Mouse (Mus musculus) c-Kit-positive CD71-positive TER-119-negative erythroid progenitor cells, embryonic 14.5 days (primary cell): ENCODE data around the gene Fndc3b.

ENCODE experiments used
- DNase-seq: peaks from one replicate; pipeline ENCODE4 v3.0.0-alpha.2; 2013; ENCODE audit warnings: low read depth

Fndc3b gene

DNA sequence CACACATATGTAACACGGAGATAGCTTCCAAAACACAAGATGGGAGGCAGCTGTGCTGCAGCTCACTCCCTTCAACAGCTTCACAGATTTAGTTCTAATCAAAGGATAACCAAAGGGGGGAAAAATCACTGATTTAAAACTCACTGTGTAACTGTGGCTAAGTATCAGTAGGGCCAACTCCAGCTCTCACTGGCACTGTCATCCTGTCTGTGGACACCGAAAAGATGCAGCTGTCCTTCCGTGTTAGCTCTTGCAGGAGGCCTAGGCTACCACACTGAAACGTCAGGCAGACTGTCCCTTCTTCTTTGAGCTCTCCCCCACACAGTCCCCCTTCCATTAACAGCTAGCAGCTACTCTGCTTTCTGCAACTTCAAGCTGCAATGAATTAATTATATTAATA is 89.9 kb downstream of the Fndc3b start:
- no peak for DNase-seq

DNA sequence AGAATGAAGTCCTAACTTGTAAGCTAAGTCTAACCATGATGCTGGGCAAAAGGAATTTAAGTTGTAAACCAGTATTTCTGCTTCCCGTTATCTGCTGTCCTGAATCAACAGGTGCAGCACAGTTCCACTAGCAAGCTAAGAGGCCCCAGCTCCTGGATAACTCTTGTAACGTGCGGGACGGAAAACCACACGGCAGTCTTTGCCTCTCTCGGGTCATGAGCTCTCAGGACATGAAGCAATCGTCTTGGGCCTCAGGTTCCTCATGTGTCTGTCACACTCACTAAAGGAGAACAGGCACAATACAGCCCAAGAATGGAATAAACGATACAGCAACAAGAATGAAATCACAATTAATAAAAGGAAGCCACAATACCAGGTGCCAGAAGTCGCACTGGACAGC is 93.4 kb downstream of the Fndc3b start:
- DNase-seq: no peak

DNA sequence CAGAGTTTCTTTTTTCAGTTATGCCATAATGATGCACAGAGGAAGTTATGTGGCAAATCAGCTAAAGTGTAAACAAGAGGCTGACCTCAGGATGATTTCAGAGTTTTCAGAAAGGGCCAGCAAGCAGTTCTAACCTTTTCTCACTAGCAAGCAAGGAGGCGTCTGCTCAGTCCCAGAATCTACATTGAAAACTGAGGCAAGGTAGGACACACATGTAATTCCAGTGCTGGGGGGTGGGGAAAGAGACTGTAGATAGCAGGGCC is 93.9 kb downstream of the Fndc3b start:
- DNase-seq: no peak

DNA sequence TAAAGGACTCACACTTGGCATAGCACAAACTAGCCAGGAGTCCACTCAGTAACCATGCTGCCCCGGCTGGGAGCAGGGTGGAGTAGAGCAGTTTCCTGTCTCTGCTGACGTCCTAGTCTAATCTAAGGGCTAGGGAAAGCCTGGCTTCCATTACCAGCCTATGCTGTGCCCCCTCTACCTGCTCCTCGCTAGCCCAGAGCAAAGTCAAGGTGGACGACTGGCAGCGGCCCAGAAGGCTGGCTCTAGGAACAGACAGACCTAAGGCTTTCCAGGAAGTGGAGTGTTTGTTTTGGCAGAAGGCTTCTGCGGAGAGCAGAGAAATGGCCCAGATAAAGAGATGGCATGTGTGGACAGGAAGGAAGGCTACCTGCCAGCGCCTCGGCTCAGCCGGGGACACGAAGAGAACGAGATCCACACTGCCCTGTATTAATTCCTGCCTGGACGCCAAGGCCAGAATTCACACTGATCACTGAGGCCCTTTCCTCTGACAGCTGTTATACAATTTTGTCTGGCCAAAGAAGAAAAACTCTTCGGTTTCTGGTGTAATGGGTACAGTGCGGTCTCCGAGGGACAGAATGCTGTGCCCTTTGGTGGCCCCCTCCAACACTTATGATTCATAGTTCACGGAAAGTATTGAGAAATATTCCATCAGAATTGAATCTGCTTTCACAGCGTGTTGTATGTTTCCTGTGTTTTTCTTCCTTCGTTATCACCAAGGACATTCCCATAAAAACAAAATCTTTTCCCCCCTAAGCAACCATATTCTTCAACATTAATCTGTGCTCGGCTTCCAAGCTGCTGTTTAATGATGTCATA is 94.5 kb downstream of the Fndc3b start:
- no peak for DNase-seq

DNA sequence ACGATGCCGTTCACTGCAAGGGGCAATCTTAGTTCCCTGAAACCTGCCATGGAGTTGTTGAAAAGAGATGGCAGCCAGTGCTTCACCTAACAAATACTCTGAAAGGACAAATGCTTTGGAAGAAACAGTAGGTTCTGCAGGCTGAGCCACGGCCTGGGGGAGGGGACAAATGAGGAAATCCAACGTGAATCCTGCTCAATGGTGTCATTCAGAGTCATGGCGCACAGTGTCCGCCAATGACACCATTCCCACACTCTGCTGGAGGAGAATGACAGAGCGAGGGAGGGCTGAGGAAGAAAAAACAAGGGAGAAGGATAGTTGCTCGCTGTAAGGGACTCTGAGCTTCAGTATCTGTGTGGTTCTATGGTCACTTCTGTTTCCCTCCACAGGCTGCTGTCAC is 95.6 kb downstream of the Fndc3b start:
- no peak for DNase-seq

DNA sequence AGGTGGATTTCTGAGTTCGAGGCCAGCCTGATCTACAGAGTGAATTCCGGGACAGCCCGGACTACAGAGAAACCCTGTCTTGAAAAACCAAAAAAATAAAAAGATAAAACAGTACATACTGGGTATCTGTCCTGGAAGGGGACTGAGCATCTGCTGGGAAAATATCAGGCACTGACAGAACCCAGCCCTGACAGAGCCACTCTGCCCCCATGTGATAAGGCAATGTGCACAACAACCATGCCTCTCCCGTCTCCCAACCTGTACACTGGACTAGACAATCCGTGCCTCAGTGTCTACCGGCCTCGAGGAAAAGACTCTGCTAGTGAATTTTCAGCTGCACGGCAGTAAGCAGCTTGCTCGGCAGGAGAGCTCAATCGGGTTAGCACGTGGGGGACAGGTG is 97.3 kb downstream of the Fndc3b start:
- no peak for DNase-seq

DNA sequence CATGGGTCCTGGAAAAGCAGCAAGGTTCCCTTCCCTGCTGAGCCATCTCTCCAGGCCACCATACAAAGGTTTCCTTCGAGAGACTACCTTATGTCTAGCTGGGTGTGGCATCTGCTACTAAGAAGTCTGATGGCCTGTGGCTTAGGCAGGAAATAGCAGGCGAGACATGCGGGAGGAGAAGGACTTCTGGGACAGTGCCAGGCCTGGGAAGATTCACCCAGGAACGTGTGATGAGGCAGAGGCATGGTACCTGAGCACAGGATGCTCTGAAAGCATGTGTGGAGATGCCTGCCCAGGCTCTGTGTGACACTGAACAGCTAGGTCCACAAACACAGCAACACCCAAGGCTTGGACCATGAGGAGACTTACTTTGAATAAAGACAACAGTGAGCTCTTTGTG is 98.1 kb downstream of the Fndc3b start:
- no peak for DNase-seq

DNA sequence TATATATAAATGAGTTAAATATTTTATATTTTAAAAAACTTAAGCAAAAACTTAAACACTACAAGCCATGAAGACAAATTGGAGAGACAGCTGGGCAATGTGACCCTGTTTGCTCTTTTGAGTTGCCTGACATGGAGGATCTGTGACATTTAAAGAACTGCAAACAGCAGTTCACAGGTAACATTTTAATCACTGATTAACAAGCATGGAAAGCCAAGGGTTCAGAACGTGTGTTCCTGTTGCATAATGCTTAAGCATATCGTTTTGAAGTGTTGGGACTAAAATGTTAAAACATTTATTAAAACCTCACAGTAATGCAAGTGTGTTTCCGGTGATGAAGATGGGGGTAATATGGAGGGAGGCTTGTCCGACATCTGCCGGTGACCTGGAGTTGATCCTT is 99.1 kb downstream of the Fndc3b start:
- DNase-seq: no peak

DNA sequence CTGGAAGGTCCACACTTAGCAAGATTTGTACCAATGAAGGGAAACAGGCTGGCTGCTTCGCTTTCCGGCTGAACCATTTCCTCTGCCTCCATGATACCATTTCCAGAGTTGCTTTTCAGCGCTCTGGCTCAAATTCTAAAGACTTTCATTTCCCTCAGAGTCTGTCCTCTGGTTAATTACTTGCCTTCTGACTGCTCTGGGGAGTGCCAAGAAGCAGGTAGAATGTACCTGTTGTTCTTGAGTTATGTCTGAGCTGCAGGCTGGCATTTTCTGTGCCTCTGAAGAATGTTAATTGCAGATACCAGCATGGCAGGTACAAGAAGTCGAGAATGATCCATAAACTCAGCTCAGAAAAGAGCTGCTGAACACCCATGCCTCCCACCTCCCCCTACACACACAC is 100.6 kb downstream of the Fndc3b start:
- DNase-seq: no peak

DNA sequence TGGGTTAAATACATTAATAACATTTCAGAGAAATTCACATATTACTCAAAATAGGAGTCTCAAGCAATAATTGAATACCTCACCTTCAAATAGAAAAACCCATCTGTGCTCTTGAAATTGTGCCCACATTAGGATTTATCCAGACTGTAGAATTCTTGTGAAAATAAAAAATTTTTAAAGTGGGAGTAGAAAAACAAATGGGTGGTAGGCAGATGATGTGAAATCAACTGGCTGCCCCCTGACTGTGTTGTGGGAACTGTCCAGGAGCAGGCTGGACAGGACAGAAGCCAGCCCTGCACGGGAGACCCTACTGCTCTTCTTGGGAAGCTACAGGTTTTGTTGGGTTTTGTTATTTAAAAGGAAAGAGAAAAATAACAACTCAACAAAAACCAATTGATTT is 101.0 kb downstream of the Fndc3b start:
- no peak for DNase-seq

DNA sequence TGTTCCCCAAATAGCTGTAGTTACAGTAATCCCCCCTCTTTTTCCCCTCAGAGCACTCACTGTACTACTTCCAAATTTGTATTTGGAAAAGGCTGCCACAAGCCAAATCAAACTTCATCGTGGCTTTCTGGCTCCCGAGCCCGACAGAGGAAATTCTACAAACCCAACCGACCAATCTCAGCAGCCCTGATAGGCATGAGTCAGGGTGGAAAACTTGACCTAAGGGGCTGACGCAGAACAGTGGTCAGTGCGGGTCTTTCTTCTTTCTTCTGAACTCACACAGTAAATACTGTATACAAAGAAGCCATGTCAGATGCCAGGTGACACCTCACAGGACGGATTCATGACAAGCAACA is 103.3 kb downstream of the Fndc3b start:
- no peak for DNase-seq

DNA sequence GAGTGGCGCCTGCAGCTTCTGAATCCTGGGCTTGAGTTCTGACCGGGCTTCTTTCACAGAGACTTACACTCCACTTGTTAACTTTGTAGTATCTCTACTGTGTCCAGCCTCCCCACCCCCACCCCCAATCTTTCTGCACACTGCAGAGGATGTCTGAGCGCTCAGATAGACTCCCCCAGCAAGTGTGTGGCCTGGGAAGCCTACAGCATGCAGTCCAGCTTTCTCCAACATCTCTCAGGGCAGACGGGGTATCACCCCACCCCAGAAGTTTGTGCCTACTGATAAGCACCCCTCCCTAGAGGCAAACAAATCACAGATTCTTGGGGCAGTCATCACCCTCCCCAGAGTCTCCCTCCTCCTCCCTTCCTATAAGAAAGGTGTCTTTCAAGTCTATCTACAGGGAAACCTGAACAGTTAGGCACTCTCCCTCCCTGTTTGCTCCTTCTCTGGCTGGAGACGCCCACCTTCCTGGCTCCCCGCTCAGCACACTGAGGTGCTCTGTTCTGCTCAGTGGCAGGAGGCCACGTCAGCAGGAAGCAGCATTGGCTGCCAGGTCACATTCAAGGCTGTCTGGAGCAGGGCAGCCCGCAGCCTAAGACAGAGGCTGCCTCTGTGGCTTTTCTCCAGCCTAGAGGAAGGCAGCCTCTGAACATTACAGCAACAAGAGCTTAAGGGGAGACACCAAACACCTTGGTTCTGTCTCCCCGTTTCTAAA is 103.9 kb downstream of the Fndc3b start:
- no peak for DNase-seq

DNA sequence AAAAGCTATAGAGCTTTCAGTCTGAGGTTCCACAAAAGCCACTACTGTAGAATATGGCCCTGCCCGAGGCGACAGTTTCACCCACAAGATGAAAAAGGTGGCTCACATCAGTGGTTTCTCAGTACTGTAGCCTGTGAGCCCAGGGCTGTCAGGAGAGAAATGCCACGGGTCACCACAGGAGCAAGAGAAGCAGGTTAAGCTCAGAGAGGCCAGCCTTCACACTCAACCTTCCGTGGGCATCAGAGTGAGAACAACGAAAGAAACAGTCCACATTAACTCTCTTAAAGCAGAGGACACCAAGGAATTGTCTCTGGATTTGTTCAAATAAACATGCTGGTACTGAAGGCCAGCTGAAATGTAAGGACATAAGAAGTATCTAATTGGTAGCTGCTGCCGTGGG is 104.5 kb downstream of the Fndc3b start:
- no peak for DNase-seq

DNA sequence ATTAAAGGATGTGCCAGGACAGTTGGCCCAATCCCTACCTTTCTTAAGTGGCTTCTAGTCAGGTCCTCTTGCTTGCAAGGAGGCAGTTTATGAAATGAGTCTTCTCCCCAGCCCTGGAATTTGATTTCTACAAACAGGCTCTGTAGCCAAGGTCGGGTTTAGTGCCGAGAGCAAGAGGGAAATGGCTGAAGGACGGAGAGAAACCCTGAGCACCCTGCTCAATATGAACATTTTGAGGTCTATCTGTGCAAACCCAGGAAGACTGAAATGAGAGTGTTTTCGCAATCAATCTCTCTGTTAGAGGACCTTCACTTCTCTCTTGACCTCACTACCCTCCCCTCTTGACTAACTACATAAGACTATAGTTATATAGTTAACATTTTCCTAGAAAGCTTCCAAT is 105.5 kb downstream of the Fndc3b start:
- DNase-seq: no peak

DNA sequence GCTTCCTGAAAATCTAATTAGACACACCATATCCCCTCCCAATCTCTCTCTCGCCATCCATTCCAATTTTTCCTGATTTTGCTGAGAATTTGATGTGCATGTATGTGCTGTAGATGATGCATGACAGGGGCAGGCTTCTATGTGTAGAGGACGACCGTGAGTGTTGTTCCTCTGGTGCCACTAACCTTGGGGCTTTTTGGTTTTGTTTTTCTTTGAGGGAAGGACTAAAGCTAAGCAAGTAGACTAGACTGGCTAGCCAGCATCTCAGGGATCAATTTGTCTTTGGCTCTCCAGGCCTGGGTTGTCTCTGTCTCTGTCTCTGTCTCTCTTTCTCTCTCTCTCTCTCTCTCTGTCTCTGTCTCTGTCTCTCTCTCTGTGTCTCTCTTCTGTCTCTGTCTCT is 106.0 kb downstream of the Fndc3b start:
- no peak for DNase-seq

DNA sequence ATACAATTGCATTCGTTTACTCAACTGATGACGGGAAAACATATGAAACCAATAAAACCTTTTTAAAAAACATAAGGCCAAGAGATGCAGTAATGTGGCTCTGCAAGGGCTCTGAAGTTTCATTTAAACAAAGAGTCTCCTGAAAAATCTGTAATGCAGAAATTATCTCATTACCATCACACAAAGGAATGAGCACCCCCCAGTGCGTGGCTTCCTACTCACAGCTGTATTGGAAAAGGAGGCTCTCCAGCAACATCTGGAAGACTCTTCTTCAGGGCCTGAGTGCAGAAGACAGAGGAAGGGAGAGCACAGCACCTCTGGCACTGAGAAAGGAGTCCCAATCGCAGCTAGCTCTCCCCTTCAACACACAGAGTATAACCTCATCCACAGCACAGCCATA is 106.5 kb downstream of the Fndc3b start:
- DNase-seq: no peak

DNA sequence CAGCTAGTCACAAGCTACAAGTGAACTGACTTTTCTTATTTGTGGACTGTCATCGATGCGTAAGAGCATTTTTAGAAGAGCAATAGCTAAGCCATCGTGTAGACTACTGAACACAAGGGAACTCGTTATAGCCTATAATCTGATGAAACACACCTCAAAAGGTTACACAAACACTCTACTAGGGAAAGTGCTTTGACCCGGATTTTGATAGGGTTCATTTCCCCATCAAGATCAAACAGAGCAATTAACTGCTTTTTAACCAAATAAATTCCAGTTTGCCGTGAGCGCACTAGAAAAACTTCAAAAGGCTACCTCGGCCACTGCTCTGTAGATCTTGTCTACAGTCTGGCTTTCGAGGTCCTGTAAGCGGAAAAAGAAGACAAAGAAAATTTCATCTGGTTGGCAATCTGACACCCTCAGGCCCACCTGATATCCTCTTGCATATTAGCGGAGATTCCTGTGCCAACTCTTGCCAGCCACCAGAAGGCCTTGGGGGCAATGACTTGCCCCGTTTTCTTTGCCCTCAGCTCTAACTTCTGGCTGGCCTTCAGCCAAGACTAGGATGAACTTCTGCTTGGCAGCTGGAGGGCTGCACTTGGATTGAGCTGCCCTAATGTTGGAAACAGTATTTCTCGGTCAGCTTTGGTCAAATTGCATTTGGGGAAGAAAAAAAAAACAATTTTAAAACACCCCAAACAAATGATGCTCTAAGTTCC is 107.0 kb downstream of the Fndc3b start:
- no peak for DNase-seq

DNA sequence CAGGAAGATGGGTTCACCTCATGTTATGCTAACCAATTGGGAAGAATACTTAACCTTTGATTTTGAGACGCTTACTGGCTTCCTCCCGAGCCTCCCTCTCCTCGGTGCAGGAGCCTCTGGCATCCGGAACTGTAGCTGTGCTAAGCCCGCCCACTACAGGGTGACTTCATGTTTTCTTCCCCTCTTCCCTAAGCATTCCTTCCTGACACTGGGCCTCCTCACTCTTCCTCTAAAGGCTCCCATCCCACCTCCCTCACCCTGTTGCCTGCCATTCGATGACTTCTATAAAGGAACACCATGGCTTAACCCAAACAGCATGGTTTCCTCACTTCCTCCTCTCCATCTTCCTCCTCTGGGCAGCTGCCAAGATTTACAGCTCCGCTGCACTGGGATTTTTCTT is 110.5 kb downstream of the Fndc3b start:
- DNase-seq: no peak

DNA sequence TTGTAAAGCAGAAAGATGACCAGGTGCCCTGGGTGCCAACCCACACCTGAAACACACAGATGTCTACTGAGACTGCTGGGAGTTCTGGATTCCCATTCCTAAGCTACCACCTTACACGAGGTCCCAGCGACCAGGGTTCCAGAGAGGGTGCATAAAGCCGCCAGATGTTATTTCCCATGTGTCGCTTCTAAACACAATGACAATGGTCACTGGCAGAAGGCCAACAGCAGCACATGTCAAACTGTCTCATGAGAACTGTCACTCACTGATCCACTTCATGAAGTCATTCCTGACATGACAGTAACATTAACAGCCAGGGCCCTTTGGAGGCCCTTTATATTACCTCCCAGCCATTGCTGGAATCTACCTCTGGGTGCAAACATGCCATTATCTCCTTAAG is 110.9 kb downstream of the Fndc3b start:
- DNase-seq: no peak

DNA sequence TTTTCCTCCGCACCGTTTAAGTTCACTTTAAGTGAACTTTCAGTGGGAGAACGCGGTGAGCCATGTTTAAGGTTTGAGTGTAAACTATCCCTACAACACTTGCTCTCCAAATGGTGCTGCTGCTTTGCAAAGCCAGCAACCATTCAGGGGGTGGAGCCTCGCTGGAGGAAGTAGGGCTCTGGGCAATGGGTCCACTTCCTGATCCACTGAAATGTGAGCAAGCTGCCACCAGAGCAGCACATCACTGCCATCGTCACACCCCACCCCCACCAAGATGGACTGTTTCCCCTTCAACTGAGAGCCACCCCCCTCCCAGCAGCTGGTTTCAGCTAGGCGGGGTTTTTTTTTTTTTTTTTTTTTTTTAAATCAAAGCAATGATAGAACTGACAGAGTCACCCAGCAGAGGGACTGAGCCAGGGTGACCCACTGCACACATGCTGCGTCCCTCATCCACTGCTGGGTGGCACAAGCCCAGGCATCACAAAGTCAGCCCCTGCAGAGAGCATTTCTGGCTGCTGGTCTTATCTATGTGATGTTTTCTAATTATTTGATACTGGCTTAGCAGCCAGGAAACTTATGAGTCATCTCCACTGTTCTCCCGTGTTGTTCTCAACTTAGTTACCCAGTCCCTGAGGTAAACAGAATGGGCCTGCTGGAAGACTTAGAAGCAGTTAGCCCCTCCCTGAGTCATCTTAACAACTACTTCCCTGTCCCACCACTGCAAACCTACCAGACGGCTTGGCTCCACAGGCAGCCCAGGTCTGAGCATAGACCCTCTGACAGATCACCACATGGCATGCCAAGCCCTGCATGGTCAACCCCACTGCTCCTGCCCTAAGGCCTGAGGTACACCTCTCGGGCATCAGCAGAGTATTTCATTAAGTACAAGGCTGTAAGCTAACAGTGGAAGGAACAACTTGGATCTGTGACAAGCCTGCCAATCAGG is 112.4 kb downstream of the Fndc3b start:
- no peak for DNase-seq

DNA sequence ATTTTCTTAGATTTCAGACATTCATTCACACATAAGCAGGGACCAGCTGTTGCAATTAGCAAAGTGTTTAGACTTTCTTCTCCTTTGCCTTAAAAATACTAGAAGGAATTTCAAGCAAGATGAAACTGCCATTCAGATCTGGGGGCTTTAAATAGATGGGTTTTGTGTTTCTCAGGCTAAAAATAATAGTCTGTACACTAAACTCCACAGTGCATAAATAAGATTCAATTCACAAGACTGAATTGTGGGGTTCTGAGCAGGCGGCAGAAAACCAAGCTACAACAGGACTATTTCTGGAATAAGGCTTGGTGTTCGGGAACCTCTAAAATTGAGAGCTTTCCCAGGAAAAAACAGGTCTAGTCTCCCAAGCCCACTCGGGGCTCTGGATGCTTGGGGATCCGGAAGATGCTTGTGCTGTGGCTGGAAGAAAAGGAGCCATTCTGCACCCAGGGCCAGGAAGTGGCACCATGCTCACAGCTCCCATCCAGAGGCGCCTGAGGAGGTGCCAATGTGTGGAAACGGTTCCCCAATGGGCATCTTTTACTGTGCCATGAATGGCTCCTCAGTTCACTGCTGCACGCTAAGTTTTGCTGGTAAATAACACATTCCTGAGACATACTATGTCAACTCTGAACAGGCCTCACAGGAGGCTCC is 117.5 kb downstream of the Fndc3b start:
- no peak for DNase-seq
